Mouse (Mus musculus): ENCODE measurements around the gene Pirb.

Pirb gene

DNA sequence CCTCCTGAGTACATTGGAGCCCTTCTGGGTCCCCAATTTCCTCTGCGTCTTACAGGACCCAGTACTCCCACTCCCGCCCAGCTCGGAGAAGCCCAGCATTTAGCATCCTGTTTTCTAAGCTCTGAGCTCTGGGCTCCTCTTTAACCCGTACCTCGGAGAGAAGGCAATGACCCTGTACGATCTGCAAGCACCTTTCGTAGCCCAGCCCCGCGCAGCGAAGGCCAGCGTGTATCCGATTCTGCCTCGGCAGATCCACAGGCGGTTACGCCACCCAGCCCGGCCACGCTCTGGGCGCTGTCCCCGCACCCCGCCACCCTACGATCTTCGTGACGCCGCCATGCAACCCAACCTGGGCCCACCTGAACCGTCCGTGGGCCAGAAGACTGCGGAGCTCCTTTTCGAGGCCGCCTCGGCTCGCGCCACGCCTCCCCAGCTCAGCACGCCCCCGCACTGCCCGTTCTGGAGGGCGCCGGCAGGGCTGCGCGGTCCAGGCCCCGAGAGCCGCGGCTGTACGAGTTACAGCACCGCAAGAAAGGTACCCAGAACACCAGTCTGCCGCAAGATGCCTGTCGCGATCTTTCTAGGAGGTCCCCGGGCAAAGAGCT lies 27.7 kb downstream of the Pirb start, which contains the start of gene Tsen34:
Gene Tsen34, plus strand, starts transcription at position 482 of the 605 bp plus-strand sequence.
- no peak for DNase-seq (ENCODE audit: low spot score)

DNA sequence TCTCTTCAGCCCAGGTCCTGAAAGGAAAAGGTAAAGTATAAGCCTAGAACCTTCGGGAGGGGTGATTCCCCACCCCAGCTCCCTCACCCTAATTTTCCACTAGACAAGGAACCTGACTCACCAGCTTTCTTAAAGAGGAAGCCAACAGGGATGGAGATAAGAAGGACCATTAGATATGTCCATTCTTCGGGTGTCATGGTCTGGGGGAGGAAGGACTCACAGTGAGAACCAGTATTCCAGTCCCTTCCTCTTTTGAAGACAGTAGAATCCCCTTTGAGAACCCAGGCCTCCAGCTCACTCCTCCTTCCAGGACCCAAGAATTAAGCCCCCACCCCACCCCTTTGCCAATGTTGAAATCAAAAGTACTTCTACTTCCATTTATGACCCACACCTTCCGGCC lies 28.3 kb downstream of the Pirb start:
- DNase-seq (ENCODE audit: low spot score): no peak

DNA sequence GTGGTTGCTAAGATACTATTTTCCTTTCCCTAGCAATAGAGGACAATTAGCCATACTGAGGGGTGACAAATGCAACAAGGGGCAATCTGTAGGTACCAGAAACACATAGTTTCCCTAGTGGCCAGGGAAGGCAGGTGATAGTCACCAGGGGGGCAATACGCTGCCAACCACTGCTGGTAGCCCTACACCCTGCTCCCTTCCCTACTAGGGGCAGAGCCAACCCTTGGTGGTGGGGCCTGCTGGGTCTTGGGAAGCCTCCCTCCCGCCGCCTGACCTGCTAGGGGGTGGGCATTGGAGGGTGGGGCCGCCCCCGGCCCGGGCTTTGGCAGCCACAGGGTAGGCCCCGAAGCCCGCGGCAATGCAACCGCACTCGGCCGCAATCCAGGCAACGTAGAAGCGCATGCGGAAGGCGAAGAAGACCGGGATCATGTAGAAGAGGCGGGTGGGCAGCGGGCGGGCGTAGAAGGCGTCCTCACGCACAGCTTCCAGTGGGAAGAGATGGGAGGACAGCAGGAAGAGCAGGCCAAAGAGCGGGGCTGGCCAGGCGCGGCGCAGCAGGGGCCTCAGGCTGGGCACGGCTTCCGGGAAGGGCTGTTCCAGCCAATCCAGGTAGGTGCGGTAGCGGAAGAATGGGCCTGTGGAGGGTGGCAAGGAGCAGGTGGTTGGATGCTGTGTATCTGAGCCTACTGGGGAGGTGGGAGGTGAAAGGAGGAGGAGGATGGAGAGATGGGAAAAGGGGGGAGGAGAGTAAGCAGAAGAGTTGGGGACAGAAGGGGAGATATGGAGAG lies 34.6 kb downstream of the Pirb start:
- DNase-seq (ENCODE audit: low spot score): no peak

DNA sequence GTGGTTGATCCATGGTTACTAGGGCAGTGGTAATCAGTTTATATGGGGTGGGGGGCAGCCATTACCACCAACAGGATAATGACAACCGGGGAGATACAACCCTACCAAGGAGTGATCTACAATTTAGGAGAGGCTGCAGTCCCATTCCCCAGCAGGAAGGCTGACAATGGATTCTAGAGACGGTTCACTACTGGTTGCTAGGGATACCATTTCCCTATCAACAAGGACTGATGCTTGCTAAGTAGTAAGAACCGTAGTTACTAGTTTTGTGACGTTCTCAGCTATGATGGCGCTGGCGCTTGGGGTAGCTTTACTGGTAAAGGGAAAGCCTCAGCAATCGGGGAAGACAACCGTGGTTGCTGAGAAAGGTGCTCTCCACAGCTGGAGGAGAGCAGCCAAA lies 35.5 kb downstream of the Pirb start:
- DNase-seq (ENCODE audit: low spot score): no peak

DNA sequence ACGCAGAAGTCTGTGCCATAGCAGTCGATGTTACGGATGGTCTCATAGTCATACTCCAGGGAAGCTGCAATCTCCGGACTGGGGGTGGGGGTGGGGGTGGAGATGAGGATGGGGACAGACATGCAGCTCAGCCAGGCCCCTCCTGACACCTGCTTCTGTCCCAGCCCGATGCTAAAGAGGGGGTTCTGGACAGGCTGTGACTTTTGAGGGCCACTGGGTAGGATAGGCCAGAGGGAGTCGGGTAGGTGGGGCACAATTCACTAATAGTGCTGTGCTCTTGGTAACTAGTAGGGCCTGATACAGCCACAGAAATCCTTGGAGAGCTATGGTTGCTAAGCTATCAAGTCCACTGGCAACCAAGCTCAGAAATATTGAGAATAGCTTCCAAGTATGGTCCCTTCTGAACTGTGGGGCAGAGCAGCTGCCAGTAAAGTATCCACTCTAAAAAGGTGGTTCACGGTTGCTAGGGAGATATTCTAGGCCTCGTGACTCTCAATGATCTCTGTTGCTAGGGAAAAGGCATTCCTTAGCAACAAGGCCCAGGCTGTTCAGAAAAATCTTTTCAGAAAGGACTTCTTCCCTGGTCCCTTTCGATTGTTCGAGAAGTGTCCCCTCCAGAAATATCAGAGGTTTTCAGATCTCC lies 36.2 kb downstream of the Pirb start:
- DNase-seq (ENCODE audit: low spot score): no peak

DNA sequence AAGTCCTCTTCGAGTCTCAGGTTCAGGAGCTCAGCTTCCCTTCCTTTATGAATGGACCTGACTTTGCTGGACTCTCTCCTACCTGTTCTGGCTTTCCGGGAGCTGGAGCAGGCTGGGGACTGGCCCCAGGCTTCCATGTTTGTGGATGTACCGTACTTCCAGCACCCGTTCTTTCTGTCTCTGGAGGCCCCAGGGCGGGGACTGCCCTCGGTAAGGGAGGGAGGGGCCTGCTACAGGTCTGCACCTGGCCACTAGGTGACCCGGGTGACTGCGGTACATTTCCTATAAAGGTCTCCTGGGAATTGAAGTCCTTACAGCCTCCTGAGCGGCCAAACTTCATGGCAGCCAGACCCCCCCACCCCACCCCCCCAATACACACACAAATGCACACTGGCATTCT lies 42.8 kb downstream of the Pirb start, which contains the start of gene Tmc4:
Gene Tmc4, minus strand, starts transcription at position 212 of the 400 bp plus-strand sequence.
- DNase-seq (ENCODE audit: low spot score): no peak

DNA sequence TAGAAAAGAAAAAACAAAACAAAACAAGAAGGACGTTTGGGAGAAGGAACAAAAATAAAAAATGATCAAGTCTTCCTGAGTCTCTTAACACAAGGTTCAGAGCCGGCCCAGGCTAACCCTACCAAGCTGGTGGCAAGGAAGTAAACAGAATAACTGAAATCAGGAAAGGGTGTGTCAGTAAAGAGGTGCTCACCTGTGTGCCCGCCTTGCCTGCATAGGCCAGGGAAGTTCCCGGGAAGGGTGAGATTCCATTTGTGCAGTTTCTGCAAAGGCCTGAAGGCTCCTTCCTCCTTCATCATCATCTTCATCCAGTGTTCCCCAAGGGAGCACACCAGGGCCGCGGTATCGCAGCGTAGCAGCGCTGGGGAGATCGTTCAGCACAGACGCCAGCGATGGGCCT lies 43.8 kb downstream of the Pirb start:
- no peak for DNase-seq (ENCODE audit: low spot score)

DNA sequence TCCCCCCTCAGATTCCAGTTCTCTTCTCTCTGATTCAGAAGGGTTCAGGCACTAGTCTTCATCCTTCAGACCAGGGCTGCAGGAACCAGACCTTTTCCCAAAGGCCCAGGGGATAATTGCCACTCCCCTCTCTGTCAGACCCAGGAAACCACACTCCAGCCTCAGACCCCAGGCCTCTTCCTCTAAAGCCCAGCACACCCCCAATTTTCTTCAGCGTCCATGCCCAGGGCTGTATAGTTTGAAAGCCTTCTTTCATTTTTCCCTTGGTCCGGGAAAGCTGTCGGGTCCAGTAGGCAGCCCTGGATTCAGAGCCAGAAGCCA lies 45.0 kb downstream of the Pirb start:
- no peak for DNase-seq (ENCODE audit: low spot score)

DNA sequence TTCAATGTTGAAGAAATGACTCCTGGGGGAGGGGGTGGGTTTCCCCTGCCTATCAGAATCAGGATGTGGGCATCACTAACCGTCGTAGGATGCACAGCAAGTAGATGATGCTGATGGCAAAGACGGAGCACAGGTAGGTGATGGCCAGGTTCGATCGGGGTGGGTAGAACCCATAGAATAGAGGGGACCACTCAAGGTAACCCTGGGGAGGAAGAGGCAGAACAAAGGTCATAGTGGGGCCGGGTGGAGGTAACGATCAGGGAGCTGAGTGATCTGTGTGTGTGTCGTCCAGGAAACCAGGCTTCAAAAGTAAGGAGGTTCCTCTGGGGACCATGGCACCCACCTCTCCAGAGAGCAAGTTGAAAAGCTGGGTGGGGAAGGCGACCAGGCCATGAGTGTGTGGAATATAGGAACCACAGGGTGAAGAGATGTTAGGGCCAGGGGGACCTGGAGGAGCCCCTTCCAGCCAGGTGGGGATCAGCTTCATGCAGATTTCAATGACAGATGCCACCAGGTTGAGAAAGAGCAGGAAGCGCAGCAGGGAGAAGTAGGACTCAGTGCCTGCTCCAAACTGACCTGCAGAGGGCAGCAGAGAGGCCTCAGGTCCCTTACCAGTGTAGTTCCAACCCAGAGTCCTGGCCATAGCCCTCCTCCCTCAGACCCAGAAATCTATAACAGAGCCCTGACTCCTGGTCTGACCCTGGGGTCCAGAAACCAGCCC lies 45.5 kb downstream of the Pirb start:
- peak; percentile 67 for DNase-seq (ENCODE audit: low spot score)

DNA sequence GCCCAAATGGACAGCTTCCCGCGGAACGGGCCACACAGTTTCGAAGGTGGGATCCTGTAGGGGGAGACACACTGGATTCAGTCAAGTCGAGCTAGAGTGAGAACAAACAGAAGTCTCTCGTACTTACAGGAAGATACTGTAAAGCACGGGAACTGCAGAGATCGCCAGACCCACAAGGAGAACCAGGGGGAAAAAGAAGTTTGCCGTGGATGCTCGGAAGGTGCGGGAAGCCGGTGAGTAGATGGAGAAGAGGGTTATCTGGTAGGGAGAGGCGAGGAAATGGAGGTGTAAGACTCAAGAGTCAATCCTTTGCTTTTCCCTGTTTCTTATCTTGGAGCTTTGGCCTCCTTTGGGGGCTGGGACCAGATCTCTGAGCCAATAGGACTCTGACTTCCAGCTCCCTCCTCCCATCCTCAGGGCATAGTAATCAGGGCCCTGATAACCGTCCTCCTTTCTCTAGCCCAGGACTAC lies 53.2 kb downstream of the Pirb start:
- DNase-seq (ENCODE audit: low spot score): no peak

DNA sequence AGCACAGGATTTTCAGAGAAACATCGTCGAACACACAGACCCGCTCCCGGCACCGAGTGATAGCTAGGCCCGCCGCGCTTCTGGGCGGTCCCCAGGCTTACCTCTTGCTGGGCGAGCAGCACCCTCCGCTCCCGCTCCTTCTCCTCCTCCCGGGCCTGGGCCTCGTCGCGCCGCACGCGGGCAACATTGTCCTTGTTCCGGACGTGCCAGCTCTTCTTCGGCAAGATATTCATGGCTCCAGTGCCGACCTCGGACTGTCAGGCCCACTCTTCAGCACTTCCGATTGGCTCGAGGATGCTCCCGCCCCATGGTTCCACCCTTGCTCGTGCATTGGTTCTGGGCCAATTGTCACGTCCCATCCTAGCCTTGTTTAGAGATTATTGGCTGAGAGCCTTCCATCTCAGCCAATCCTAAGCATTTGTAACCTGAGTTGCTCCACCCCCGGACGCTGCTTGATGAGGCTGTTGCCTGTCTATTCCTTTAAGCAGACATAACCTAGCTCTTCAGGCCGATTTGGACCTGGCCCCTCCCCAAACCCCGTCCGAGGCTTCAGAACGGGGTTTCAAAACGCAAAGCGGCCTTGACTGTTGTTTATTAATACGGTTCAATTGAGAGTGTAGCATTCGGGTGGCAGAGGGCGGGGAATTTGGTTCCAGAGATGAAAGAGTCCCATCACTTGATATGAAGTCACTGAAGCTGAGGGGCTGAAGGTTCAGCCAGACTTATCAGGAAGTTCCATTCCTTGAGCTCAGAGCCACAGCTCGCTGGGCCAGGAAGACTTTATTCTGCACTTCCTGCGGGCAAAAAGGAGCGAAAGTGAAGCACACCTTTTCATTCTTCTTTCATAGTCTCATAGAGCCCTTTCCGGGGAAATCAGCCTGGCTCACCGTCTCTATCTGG lies 54.7 kb downstream of the Pirb start, which contains the start of gene Leng1:
Gene Leng1, minus strand, starts transcription at position 626 of the 900 bp plus-strand sequence.
- peak; percentile 95 for DNase-seq (ENCODE audit: low spot score)

DNA sequence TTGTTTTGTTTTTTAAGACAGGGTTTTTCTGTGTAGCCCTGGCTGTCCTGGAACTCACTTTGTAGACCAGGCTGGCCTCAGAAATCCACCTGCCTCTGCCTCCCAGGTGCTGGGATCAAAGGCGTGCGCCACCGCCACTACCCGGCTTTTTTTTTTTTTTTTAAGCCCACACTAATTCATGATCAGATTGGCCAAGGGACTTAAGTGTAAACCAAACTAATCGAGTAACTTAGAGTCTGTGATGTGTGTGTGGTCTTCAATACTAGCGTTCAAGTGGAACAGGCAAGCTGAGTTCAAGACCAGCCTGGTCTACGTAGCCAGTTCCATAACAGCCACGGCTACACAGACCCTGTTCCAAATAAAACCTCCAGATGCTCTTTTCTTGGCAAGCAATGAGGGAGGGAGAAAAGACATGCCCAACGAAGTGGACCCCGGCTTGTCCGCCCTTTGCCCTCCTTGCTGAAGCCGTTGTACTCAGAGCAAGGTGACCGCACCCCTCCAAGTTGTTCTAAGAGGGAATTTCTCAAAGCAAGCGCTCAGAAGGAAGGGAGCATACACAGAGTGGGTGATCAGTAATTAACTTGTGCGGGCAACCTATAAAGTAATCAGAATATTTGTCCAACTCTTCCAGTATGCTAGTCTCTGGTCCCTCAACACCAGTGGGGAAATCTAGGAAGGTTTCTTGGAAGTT lies 55.5 kb downstream of the Pirb start:
- DNase-seq (ENCODE audit: low spot score): no peak

All from T-cell, adult 2 months (primary cell).